Comparison of ENCODE assay signal across 15 mouse cellular contexts in the genomic region with DNA sequence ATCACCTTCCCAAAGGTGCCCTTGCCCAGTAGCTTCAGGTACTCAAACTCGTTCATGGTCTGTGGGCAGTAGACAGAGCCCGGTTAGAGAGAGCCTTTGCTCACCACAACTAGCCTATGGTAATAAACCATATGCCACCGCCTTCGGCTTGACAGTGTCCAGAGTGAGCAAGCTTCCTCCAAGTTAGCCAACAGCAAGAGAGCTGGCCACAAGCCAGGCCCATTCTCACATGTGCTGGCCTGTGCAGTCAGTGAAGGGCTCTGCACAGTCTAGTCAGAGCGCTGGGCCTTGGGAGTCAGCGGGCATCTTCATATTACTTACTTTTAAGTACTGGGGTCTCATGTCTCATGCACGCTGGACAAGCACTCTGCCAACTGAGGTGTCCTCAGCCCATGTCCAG. TPM values are rescaled to one million over a fixed set of nuclear protein-coding genes. Genes with fewer than 3 reads are reported as not detected.
A peak's percentile ranks its signal among the peaks of the same experiment; 100 is the strongest.
DNase-seq lines count a peak whose midpoint lies in the region; ATAC-seq lines count a peak whose summit lies in the region.
"Had no signal": no experiment of that assay in that cellular context is flagged by ENCODE, and none has a peak within 500 bp of the region (broad histone marks: within the 10 kb centered on the region; RNA-seq: fewer than 3 reads in every experiment).

No protein-coding gene starts in this region.

- peak overlapping the region; percentile 91; the same call in 1 of the 2 replicates for H3K27ac ChIP-seq in midbrain, embryonic 10.5 days (replicated peaks)
- no peak overlapping the region for H3K27ac ChIP-seq in midbrain, embryonic 11.5 days (ENCODE audit: low read depth, low read length)
- H3K27ac ChIP-seq: embryonic facial prominence, embryonic 10.5 days; heart, adult 2 months; liver, embryonic 15.5 days had no signal

- H3K27me3 ChIP-seq in midbrain, embryonic 10.5 days (ENCODE audit: low read depth, poor library complexity, severe bottlenecking) = no peaks in the 10 kb centered on the region
- H3K27me3 ChIP-seq in midbrain, embryonic 11.5 days (ENCODE audit: control insufficient read depth, insufficient read depth, low read length) = no peaks in the 10 kb centered on the region
- H3K27me3 ChIP-seq: forebrain, embryonic 12.5 days; liver, embryonic 15.5 days had no signal

- 94% methylated on average over 7 of the region's 7 CpGs for WGBS in midbrain, embryonic 10.5 days
- WGBS in midbrain, embryonic 11.5 days = 95% methylated on average over 7 of the region's 7 CpGs

- no peak overlapping the region for H3K9ac ChIP-seq in midbrain, embryonic 11.5 days (ENCODE audit: low read length)
- H3K9ac ChIP-seq: forebrain, embryonic 12.5 days; liver, embryonic 15.5 days had no signal

- H3K4me2 ChIP-seq in midbrain, embryonic 11.5 days = no peak overlapping the region
- H3K4me2 ChIP-seq: forebrain, embryonic 12.5 days; liver, embryonic 15.5 days had no signal

- peaks cover 100% of the 10 kb centered on the region for H3K36me3 ChIP-seq in midbrain, embryonic 10.5 days
- H3K36me3 ChIP-seq in midbrain, embryonic 11.5 days (ENCODE audit: control insufficient read depth, insufficient read depth, low read length) = peaks cover 46% of the 10 kb centered on the region

- intact Hi-C loops in heart, postnatal 14 days (cut with DNase I) = loop anchor here (2.0 kb wide), 1 partner anchor 16 kb away; the partner anchor contains the start of gene Akt1
- intact Hi-C loops in heart, postnatal 36 days (cut with DNase I) = no loop called here

- no peak for ATAC-seq in midbrain, embryonic 11.5 days (ENCODE audit: low FRiP score)
- ATAC-seq: midbrain, embryonic 16.5 days had no signal

- H3K4me1 ChIP-seq in midbrain, embryonic 10.5 days = peaks cover 55% of the 10 kb centered on the region
- H3K4me1 ChIP-seq in midbrain, embryonic 11.5 days (ENCODE audit: control insufficient read depth, insufficient read depth, low read length) = peaks cover 33% of the 10 kb centered on the region

- DNase-seq in adrenal gland, adult 2 months = peak; percentile 82
- DNase-seq in adrenal gland, adult 18-20 months (ENCODE audit: low spot score in 2 of 2) = no peak
- peak; percentile 51 to 56 for DNase-seq in heart, postnatal 14 days
- DNase-seq in heart, postnatal 36 days = no peak
- DNase-seq in midbrain, embryonic 10.5 days (ENCODE audit: low spot score) = no peak
- no peak for DNase-seq in midbrain, embryonic 11.5 days (ENCODE audit: low spot score, missing footprints)
- DNase-seq in cerebellum, postnatal 36 days = peak; percentile 76 to 77
- no peak for DNase-seq in layer of hippocampus, postnatal 25 days (ENCODE audit: extremely low spot score in 1 of 2, low spot score in 1 of 2)
- DNase-seq: thymus, adult 18-20 months had no signal

- no peaks in the 10 kb centered on the region for H3K9me3 ChIP-seq in midbrain, embryonic 10.5 days (replicated peaks)
- no peaks in the 10 kb centered on the region for H3K9me3 ChIP-seq in midbrain, embryonic 11.5 days (ENCODE audit: control insufficient read depth, low read length)
- H3K9me3 ChIP-seq: embryonic facial prominence, embryonic 10.5 days; forebrain, embryonic 12.5 days; G1E; liver, embryonic 15.5 days had no signal

- no peak overlapping the region for H3K4me3 ChIP-seq in midbrain, embryonic 10.5 days
- H3K4me3 ChIP-seq in midbrain, embryonic 11.5 days (ENCODE audit: low read depth, low read length) = no peak overlapping the region
- H3K4me3 ChIP-seq: embryonic facial prominence, embryonic 10.5 days; forebrain, embryonic 12.5 days; heart, adult 2 months; liver, embryonic 15.5 days had no signal

RNA-seq across cellular contexts. Expression of gene Siva1, which starts 14.1 kb away (rescaled TPM):
- 10 to 100 TPM; 23.6 to 53.6 TPM for total RNA-seq in adrenal gland, adult 2 months (2021)
- polyA plus RNA-seq in adrenal gland, adult 2 months (2012; rRNA removed) = 49.1 and 67.3 TPM in 2 replicates
- 10 to 100 TPM; 36.6 to 43.6 TPM for total RNA-seq in adrenal gland, adult 18-20 months (2021)
- 10 to 100 TPM; 25.4 to 30.9 TPM for total RNA-seq in heart, postnatal 14 days (2021)
- 10 to 100 TPM; 29.4 to 31.0 TPM for total RNA-seq in heart, postnatal 36 days (2021)
- 306 and 361 TPM in 2 replicates for polyA plus RNA-seq in midbrain, embryonic 10.5 days (2016; fragmentation: Nextera tagmentation; extraction: Ambion mirVana)
- 182 and 230 TPM in 2 replicates for polyA plus RNA-seq in midbrain, embryonic 11.5 days (2014; fragmentation: Nextera tagmentation; extraction: Ambion mirVana)
- 10 to 100 TPM; 20.0 to 21.9 TPM for total RNA-seq in layer of hippocampus, postnatal 25 days (2021)

RNA-seq across cellular contexts. Expression of gene Akt1, which starts 16.1 kb away (rescaled TPM):
- total RNA-seq in adrenal gland, adult 2 months (2021) = 100 to 1,000 TPM; 267 to 369 TPM
- 291 and 463 TPM in 2 replicates for polyA plus RNA-seq in adrenal gland, adult 2 months (2012; rRNA removed)
- total RNA-seq in adrenal gland, adult 18-20 months (2021) = 100 to 1,000 TPM; 184 to 355 TPM
- total RNA-seq in heart, postnatal 14 days (2021) = 100 to 1,000 TPM; 217 to 237 TPM
- 100 to 1,000 TPM; 184 to 212 TPM for total RNA-seq in heart, postnatal 36 days (2021)
- 44.5 and 46.2 TPM in 2 replicates for polyA plus RNA-seq in midbrain, embryonic 10.5 days (2016; fragmentation: Nextera tagmentation; extraction: Ambion mirVana)
- 62.5 and 82.6 TPM in 2 replicates for polyA plus RNA-seq in midbrain, embryonic 11.5 days (2014; fragmentation: Nextera tagmentation; extraction: Ambion mirVana)
- 100 to 1,000 TPM; 147 to 158 TPM for total RNA-seq in layer of hippocampus, postnatal 25 days (2021)

RNA-seq across cellular contexts. Expression of gene Zbtb42, which starts 20.0 kb away (rescaled TPM):
- 10 to 100 TPM in 1 of 2 experiments, 1 to 10 TPM in 1; 5.5 to 15.8 TPM for total RNA-seq in adrenal gland, adult 2 months (2021)
- polyA plus RNA-seq in adrenal gland, adult 2 months (2012; rRNA removed) = 25.5 and 32.6 TPM in 2 replicates
- total RNA-seq in adrenal gland, adult 18-20 months (2021) = 1 to 10 TPM; 4.5 to 6.9 TPM
- 1 to 10 TPM; 5.8 to 7.2 TPM for total RNA-seq in heart, postnatal 14 days (2021)
- 1 to 10 TPM; 4.7 to 5.7 TPM for total RNA-seq in heart, postnatal 36 days (2021)
- 8.2 and 9.2 TPM in 2 replicates for polyA plus RNA-seq in midbrain, embryonic 10.5 days (2016; fragmentation: Nextera tagmentation; extraction: Ambion mirVana)
- 4.8 and 5.1 TPM in 2 replicates for polyA plus RNA-seq in midbrain, embryonic 11.5 days (2014; fragmentation: Nextera tagmentation; extraction: Ambion mirVana)
- total RNA-seq in layer of hippocampus, postnatal 25 days (2021) = under 1 TPM; 0.40 to 0.76 TPM

RNA-seq across cellular contexts. Expression of gene Adssl1, which starts 38.8 kb away (rescaled TPM):
- 10 to 100 TPM; 10.7 to 39.1 TPM for total RNA-seq in adrenal gland, adult 2 months (2021)
- 10.6 and 11.0 TPM in 2 replicates for polyA plus RNA-seq in adrenal gland, adult 2 months (2012; rRNA removed)
- total RNA-seq in adrenal gland, adult 18-20 months (2021) = 10 to 100 TPM; 17.1 to 31.3 TPM
- 100 to 1,000 TPM; 119 to 129 TPM for total RNA-seq in heart, postnatal 14 days (2021)
- total RNA-seq in heart, postnatal 36 days (2021) = 100 to 1,000 TPM; 162 to 165 TPM
- polyA plus RNA-seq in midbrain, embryonic 10.5 days (2016; fragmentation: Nextera tagmentation; extraction: Ambion mirVana) = 2.9 and 3.4 TPM in 2 replicates
- polyA plus RNA-seq in midbrain, embryonic 11.5 days (2014; fragmentation: Nextera tagmentation; extraction: Ambion mirVana) = 1.9 and 2.7 TPM in 2 replicates
- 10 to 100 TPM; 11.4 to 12.9 TPM for total RNA-seq in layer of hippocampus, postnatal 25 days (2021)
- total RNA-seq: G1E had no signal

Comparison
In these comparisons a context has a peak if more than half of its experiments do, and no peak if none do; other contexts are left out.
1. DNase-seq: peak in adrenal gland, adult 2 months (single experiment), heart, postnatal 14 days (2 of 2) and cerebellum, postnatal 36 days (2 of 2); none in adrenal gland, adult 18-20 months (0 of 2), heart, postnatal 36 days (0 of 2), midbrain, embryonic 10.5 days (single experiment), midbrain, embryonic 11.5 days (single experiment) and layer of hippocampus, postnatal 25 days (0 of 2).